Mouse (Mus musculus) megakaryocyte, embryonic 14.5 days (primary cell): ENCODE measurements around the gene Smc3.

Experiments used
- FLI1 ChIP-seq: IDR thresholded peaks from 2 replicates; pipeline ENCODE4 v1.6.1; 2012; ENCODE audit warnings: low read length, inconsistent platforms, mixed read lengths
- GATA1 ChIP-seq: IDR thresholded peaks from 3 replicates; pipeline ENCODE4 v1.6.1; 2012; ENCODE audit warnings: mixed read lengths, low read length, inconsistent platforms, borderline replicate concordance

DNA sequence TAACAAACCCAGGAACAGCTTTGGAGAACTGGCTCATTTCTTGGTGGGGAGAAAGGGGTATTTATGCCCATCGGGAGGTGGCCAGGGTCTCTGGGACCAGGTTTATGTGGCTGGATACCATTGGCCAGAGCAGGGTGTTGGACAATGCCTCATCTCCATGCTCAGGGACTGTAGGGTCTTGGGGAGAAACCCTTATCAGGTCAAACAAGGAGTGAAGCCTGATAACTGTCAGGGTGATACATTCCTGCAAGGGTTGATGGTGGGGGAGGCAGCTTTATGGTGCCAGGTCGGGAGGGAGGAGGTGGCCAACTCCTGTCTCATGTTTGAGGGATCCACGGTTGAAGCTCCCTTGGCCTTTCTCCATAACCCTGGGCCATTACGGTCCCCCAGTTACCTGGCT is 29.1 kb upstream of the Smc3 start:
- TF ChIP-seq GATA1 (no peak), FLI1 (no peak)
